Mouse (Mus musculus) gastrocnemius, postnatal 36 days (tissue): Measurements from ENCODE around the gene Gm49321. TPM values are rescaled to one million over a fixed set of nuclear protein-coding genes. Genes with fewer than 3 reads are reported as not detected.
A peak's percentile ranks its signal among the peaks of the same experiment; 100 is the strongest.

ENCODE experiments used
- DNase-seq, 2 experiments: peaks; one replicate each; pipeline ENCODE4 v3.0.0; 2022
- intact Hi-C: fragments of 180-260 bp; cut with DNase I; formaldehyde crosslinking; loops from one replicate; pipeline ENCODE4 v1.15.1; 2025
- long read RNA-seq, 2 experiments: library from polyadenylated mRNA; stranded (forward); transcript quantifications; one replicate each; pipeline ENCODE4 v2.0.0; 2021
- total RNA-seq, 2 experiments: library from RNA; stranded (reverse); gene quantifications; 2 replicates each; pipeline ENCODE4 v1.2.3; 2021

The Gm49321 gene
- total RNA-seq = 1 to 10 TPM; 2.5 to 3.5 TPM
- long read RNA-seq, experiment 1, partial matches to known transcripts = 0 of 2 reads
- long read RNA-seq, experiment 1, other reads (novel, unspliced or antisense) = 2 of 2 reads
- long read RNA-seq, experiment 2 = 0 reads

DNA sequence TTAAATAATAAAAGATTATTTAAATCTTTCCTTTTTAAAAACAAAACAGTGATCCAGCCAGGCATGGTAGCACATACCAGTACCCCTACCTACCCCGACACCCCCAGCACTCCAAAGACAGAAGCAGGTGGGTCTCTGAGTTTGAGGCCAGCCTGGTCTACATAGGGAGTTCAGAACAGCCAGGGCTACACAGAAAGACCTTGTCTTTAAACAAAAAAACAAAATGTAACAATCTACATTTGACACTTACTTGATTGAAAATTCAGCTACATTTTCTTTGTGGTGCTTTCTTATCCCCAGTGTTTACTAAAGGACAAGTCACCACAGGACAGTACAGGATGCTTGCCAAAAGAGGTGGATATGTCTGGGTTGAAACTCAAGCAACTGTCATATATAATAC is at the start of gene Gm49321:
Gene Gm49321, plus strand, starts transcription at position 301 of the 400 bp plus-strand sequence.
- no peak for DNase-seq
- intact Hi-C loops = no loop called here

GRCm38 (mm10) chr12:73888003-73888783 is 49.3 kb upstream of the Gm49321 start:
- DNase-seq = no peak
- intact Hi-C loops = no loop called here

GRCm38 (mm10) chr12:73889571-73889970 is 47.9 kb upstream of the Gm49321 start:
- DNase-seq = no peak
- intact Hi-C loops = no loop called here

DNA sequence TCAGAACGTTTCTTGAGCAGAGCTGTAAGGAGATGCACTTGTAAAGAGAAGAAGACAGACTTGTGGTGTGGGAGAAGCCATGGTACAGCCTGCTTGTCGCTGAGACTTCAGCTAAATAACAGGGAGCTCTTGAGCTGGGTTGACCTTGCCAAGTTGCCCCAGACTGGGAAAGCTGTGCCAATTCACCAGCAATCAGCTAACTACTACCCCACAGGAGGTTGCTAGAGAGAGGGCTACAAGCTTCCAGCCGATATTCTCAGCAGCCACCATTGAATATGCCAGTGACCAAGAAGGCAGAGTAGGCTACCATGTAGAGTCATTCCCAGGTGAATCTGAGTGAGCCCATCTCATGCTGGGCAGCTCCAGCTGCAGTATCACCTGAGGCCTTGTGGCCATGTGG is 47.4 kb upstream of the Gm49321 start:
- intact Hi-C loops = no loop called here
- DNase-seq = no peak

DNA sequence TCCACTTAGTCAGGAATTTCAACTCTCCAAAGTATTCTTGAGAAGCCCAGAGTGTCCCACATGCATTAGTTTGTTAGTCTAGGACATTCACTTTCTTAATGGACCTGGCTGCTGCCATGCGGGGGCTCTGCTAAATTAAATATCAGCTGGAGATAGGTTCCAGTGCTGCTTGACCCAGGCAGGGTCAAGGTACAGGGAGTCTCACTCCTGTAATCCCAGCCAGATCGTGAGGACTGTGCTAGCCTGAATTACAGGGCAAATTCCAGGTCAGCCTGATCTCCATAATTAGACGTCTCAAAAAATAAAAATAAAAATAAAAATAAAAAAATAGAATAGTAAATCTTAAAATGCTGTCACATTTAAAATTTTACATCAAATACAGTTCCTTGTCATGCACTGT is 44.8 kb upstream of the Gm49321 start:
- intact Hi-C loops = no loop called here
- no peak for DNase-seq

GRCm38 (mm10) chr12:73894838-73895237 is 42.6 kb upstream of the Gm49321 start:
- no peak for DNase-seq
- intact Hi-C loops = no loop called here

DNA sequence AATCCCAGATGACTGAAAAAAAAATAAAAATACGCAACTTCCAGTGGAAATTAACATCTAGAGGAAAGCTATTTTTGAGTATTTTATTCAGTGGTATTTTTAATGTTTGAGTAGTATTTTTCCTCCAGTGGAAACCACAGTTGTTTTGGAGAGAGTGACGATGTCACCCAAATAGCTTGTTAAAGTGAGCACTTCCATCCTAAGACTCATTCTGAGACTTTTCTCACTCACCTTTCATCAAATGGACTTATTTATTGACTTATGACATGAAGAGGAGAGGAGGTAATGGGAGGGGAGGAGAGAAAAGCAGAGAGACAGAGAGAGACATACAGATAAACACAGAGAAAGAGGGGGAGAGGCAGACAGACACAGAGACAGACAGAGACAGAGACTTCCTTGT is 41.8 kb upstream of the Gm49321 start:
- DNase-seq = no peak
- intact Hi-C loops = no loop called here

DNA sequence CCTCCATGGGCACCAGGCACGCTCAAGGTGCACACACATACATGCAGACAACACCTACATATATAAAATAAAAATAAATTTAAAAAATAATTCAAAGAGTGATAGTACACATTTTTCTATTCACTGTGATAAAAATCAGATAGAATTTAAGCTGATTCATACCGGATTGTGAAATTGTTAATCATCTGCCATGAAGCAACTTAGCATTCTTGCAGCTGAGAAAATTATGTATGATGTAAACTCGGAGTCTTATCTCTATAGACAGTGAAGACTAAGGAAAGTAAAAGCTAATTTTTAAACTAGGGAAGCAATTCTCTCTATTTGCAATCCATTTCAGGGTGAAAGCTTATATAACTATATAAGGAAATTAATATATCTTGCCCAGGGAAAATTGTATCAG is 41.0 kb upstream of the Gm49321 start:
- intact Hi-C loops = no loop called here
- no peak for DNase-seq

- DNase-seq = no peak
- intact Hi-C loops = no loop called here
Measured at GRCm38 (mm10) chr12:73898281-73898680, 39.2 kb upstream of the Gm49321 start.

- intact Hi-C loops = no loop called here
- no peak for DNase-seq
Measured at GRCm38 (mm10) chr12:73904133-73904934, 33.1 kb upstream of the Gm49321 start.

DNA sequence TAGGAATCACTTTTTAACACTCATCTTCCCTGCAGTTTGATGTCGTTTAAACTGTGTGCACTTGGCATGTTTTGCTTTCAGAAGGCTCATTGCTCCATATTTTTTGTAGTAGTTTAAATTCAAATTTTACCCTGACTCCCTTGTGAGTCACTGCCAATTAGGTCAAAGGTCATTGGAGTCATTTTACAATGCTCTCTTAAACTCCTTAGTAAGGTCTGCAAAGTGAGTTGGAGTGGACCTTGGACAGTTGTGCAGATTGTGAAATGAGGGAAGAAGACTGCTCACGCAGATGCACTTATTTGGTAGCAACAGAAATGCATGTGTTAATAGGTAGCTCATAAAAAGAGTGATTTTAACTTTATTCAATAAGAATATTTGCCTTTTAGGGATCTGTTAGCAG is 32.4 kb upstream of the Gm49321 start:
- DNase-seq = no peak
- intact Hi-C loops = loop anchor here (5.0 kb wide), 3 partner anchors 57 to 113 kb away; partner anchors contain the start of gene Snapc1

DNA sequence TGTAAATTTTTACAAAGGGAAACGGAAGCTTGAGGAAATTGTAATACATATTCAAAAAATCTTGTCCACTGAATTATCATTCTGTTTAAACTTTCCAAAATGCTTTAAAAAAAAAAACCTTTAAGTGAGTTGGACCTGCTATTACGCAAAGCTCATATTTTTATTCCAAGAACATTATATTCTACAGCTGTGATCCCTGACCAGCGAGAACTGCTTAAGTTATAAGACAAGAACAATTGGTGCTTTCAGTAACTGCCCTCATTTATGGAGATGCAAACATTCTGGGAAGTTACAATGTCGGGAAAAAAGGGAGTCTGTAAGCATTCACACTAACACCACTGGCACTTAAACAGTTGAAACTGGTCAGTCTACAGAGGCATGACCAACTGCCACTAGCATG is 31.9 kb upstream of the Gm49321 start:
- DNase-seq = no peak
- intact Hi-C loops = loop anchor here (5.0 kb wide), 3 partner anchors 57 to 113 kb away; partner anchors contain the start of gene Snapc1

GRCm38 (mm10) chr12:73907079-73907672 is 30.3 kb upstream of the Gm49321 start:
- intact Hi-C loops = loop anchor here (5.0 kb wide), 3 partner anchors 55 to 115 kb away; partner anchors contain the start of gene Snapc1
- no peak for DNase-seq

- intact Hi-C loops = loop anchor here (2.0 to 5.0 kb wide), 4 partner anchors 55 to 199 kb away; partner anchors contain the start of gene Snapc1
- DNase-seq = peak; percentile 91 to 97
Measured at GRCm38 (mm10) chr12:73907673-73908150, 29.7 kb upstream of the Gm49321 start.

- peak; percentile 34 to 51 for DNase-seq
- intact Hi-C loops = loop anchor here (2.0 to 5.0 kb wide), 4 partner anchors 54 to 200 kb away; partner anchors contain the start of gene Snapc1
Measured at GRCm38 (mm10) chr12:73908274-73909012, 29.0 kb upstream of the Gm49321 start.

GRCm38 (mm10) chr12:73909013-73909575 is 28.4 kb upstream of the Gm49321 start:
- intact Hi-C loops = loop anchor here (2.0 to 5.0 kb wide), 4 partner anchors 53 to 200 kb away; partner anchors contain the start of gene Snapc1
- DNase-seq = no peak

- no peak for DNase-seq
- intact Hi-C loops = no loop called here
Measured at GRCm38 (mm10) chr12:73918479-73918878, 19.0 kb upstream of the Gm49321 start.

DNA sequence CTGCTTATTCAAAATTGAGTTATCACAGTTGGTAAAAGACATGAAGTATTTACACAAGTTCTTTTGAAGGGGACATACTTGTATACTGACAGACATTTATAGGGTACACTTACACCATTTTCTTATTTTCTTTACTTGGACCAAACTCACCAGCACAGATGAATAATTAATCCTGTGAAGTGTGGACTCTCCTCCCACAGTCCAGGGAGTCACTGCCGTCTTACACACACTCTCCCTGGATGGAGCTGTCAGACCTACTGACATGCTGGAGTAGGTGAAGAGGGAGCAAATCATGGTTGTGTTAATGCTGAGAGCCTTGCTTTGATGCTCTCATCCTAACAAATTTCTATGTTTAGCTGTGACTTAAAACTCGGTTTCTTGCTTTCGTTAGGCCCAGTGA is 7.2 kb upstream of the Gm49321 start:
- no peak for DNase-seq
- intact Hi-C loops = no loop called here

DNA sequence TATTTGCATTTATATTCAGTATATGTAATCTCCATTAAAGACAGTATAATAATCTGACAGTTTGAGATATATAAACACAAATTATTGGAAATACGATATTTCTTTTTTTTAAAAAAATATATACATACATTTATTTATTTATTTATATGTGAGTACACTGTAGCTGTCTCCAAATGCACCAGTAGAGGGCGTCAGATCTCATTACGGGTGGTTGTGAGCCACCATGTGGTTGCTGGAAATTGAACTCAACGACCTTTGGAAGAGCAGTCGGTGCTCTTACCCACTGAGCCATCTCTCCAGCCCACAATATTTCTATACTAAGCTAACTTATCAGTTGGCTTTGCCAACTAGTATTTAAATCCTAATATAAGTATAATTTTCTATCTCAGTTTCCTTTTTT is 6.2 kb upstream of the Gm49321 start:
- intact Hi-C loops = no loop called here
- DNase-seq = no peak
